Mouse (Mus musculus) forebrain, postnatal 0 days (tissue): ENCODE data around the gene Zfp871. TPM values are rescaled to one million over a fixed set of nuclear protein-coding genes. Genes with fewer than 3 reads are reported as not detected.
A peak's percentile ranks its signal among the peaks of the same experiment; 100 is the strongest.

ENCODE experiments used
- ATAC-seq: fragments of 200-750 bp; cut with Nextera tagmentation; 2 replicates; pipeline ENCODE4 v1.8.0; 2017; ENCODE audit warnings: mild to moderate bottlenecking, moderate library complexity
- DNase-seq: peaks from one replicate; pipeline ENCODE4 v3.0.0-alpha.2; 2015
- H3K27ac ChIP-seq: fragments of 300-500 bp; sonication (generic); 2 replicates; pipeline ENCODE4 v1.5.1; 2014; ENCODE audit warnings: low read depth, mild to moderate bottlenecking, antibody characterized with exemption, low read length, moderate library complexity, mixed read lengths
- H3K27me3 ChIP-seq: fragments of 300-500 bp; sonication (generic); 2 replicates; pipeline ENCODE4 v1.6.1; 2014; ENCODE audit warnings: mild to moderate bottlenecking, low read length, mixed read lengths; ENCODE audit not compliant: insufficient read depth
- H3K36me3 ChIP-seq: fragments of 300-500 bp; sonication (generic); 2 replicates; pipeline ENCODE4 v1.6.1; 2014; ENCODE audit warnings: mild to moderate bottlenecking, moderate library complexity; ENCODE audit not compliant: insufficient read depth
- H3K4me1 ChIP-seq: fragments of 300-500 bp; sonication (generic); 2 replicates; pipeline ENCODE4 v1.6.1; 2014; ENCODE audit warnings: antibody characterized with exemption; ENCODE audit not compliant: insufficient read depth
- H3K4me2 ChIP-seq: fragments of 300-500 bp; sonication (generic); 2 replicates; pipeline ENCODE4 v1.6.1; 2014; ENCODE audit warnings: low read depth, mild to moderate bottlenecking, moderate library complexity
- H3K4me3 ChIP-seq: fragments of 300-500 bp; sonication (generic); 2 replicates; pipeline ENCODE4 v1.5.1; 2014; ENCODE audit warnings: low read depth, low read length, mixed read lengths
- H3K9ac ChIP-seq: fragments of 300-500 bp; sonication (generic); 2 replicates; pipeline ENCODE4 v1.6.1; 2014; ENCODE audit warnings: mild to moderate bottlenecking
- H3K9me3 ChIP-seq: fragments of 300-500 bp; sonication (generic); 2 replicates; pipeline ENCODE4 v1.6.1; 2016; ENCODE audit warnings: low read length
- CTCF ChIP-seq: sonication (generic); IDR thresholded peaks from 2 replicates; pipeline ENCODE4 v1.5.1; 2016; ENCODE audit warnings: antibody characterized with exemption, control low read depth, low read depth
- WGBS: fragments of 180-500 bp; shearing (Covaris S2); extraction: QIAGEN DNeasy Blood & Tissue Kit; methylation state at CpG from one replicate; pipeline ENCODE4 v1.1.7; 2014; 5-methylcytosine and 5-hydroxymethylcytosine counted together
- polyA plus RNA-seq: library from polyadenylated mRNA; unstranded; fragments of >200 nt; fragmentation: Nextera tagmentation; extraction: Ambion mirVana; gene quantifications from 2 replicates; pipeline ENCODE4 v1.2.1, GENCODE M21; 2015
- total RNA-seq: library from RNA; depleted of rRNA; stranded (reverse); fragments of >200 nt; gene quantifications from 2 replicates; pipeline ENCODE4 v1.2.3, GENCODE M21; 2014

Gene Zfp871
- total and polyA plus RNA-seq, 2 experiments from 2014 or later, result 40.2 to 51.2 TPM

- Histone ChIP-seq H3K27me3 (no peaks in the 10 kb centered on the region), H3K9me3 (no peaks in the 10 kb centered on the region), H3K27ac (peak within 1 kb of the TSS; percentile 87), H3K4me2 (peak within 1 kb of the TSS; percentile 82), H3K9ac (peak within 1 kb of the TSS; percentile 72), H3K36me3 (no peaks in the 10 kb centered on the region), H3K4me3 (peak within 1 kb of the TSS; percentile 51), H3K4me1 (peaks cover 3% of the 10 kb centered on the region; the same call in 1 of the 2 replicates)
- no peak for TF ChIP-seq CTCF
- DNase-seq, result peak; percentile 89
- 1% methylated on average over 17 of the region's 17 CpGs for WGBS
- peak; percentile 97 for ATAC-seq
These were observed 21.7 kb upstream of the Zfp871 start, which contains the start of gene Zfp811 for GRCm38 (mm10) chr17:32809544-32810374. Gene Zfp811, minus strand, starts transcription at chr17:32809931.

GRCm38 (mm10) chr17:32808921-32809320, 20.8 kb upstream of the Zfp871 start:
- DNase-seq (peak; percentile 61), ATAC-seq (no peak)
- 3% methylated on average over 8 of the region's 8 CpGs for WGBS
- no peaks in the 10 kb centered on the region for H3K27me3 ChIP-seq
- peak overlapping the region; percentile 51 for H3K4me3 ChIP-seq
- no peaks in the 10 kb centered on the region for H3K9me3 ChIP-seq
- peak overlapping the region; percentile 72 for H3K9ac ChIP-seq
- peak overlapping the region; percentile 87 for H3K27ac ChIP-seq
- H3K4me2 ChIP-seq, result peak overlapping the region; percentile 82
- H3K4me1 ChIP-seq, result peaks cover 3% of the 10 kb centered on the region; the same call in 1 of the 2 replicates
- H3K36me3 ChIP-seq, result no peaks in the 10 kb centered on the region
- no peak for TF ChIP-seq CTCF

DNA sequence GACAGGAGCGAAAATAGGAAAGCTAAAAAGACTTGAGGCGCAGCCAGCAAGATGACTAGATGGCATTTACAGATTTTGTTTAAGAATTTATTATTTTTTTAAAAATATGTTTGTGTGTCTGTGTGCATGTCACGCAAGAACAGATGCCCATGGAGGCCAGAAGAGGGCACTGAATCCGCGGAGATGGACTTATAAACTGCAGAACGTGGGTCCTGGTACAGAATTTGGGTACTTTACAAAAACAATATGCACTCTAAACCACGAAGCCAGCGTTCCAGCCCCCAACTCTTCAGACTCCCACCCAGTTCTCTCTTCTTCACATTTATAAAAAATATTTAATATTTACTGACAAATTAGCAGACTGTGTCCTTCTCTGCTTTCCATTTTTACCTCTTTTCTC, 1.2 kb upstream of the Zfp871 start:
- Histone ChIP-seq H3K4me3 (no peak overlapping the region), H3K27ac (no peak overlapping the region), H3K4me1 (peaks cover 20% of the 10 kb centered on the region), H3K4me2 (no peak overlapping the region), H3K36me3 (0 out of 2 replicates have a peak, but pooled peaks cover 1% of the 10 kb centered on the region), H3K9me3 (no peaks in the 10 kb centered on the region), H3K27me3 (no peaks in the 10 kb centered on the region), H3K9ac (no peak overlapping the region)
- DNase-seq, result no peak
- TF ChIP-seq CTCF, result no peak
- 77% methylated on average over 8 of the region's 8 CpGs for WGBS
- no peak for ATAC-seq

DNA sequence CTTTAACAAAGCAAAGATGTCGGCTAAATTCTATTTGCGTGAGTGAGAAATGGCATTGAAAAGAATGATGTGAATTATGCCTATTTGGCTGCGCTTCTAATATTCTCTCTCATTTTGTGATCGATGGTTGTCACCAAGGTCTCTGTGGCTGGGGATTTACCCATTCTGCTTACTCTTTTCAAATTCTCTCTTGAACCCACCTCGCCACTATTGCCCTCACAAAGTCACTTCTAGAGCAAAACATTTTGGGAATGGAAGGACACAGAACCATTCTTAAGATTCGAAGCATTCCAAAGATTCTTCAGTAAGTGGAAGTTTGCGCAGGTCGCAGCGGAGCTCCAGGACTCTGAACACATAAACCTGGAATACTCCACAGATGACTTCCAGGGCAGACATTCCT, 489 bp upstream of the Zfp871 start:
- ATAC-seq (no peak), DNase-seq (no peak)
- 12% methylated on average over 9 of the region's 9 CpGs for WGBS
- no peak overlapping the region for H3K27ac ChIP-seq
- H3K4me1 ChIP-seq, result peaks cover 20% of the 10 kb centered on the region
- no peaks in the 10 kb centered on the region for H3K9me3 ChIP-seq
- 0 out of 2 replicates have a peak, but pooled peaks cover 8% of the 10 kb centered on the region for H3K36me3 ChIP-seq
- peak overlapping the region; percentile 61 for H3K4me2 ChIP-seq
- H3K27me3 ChIP-seq, result no peaks in the 10 kb centered on the region
- H3K9ac ChIP-seq, result peak overlapping the region; percentile 97; the same call in 1 of the 2 replicates
- peak overlapping the region; percentile 78 for H3K4me3 ChIP-seq
- no peak for TF ChIP-seq CTCF

GRCm38 (mm10) chr17:32787436-32788093, 522 bp downstream of the Zfp871 start:
- Histone ChIP-seq H3K36me3 (0 out of 2 replicates have a peak, but pooled peaks cover 10% of the 10 kb centered on the region), H3K4me2 (peak overlapping the region; percentile 61), H3K4me1 (peaks cover 20% of the 10 kb centered on the region), H3K27ac (peak overlapping the region; percentile 95), H3K4me3 (peak overlapping the region; percentile 78), H3K9ac (peak overlapping the region; percentile 97), H3K27me3 (no peaks in the 10 kb centered on the region), H3K9me3 (no peaks in the 10 kb centered on the region)
- no peak for DNase-seq
- WGBS, result 2% methylated on average over 31 of the region's 31 CpGs
- ATAC-seq, result peak; percentile 83
- no peak for TF ChIP-seq CTCF

DNA sequence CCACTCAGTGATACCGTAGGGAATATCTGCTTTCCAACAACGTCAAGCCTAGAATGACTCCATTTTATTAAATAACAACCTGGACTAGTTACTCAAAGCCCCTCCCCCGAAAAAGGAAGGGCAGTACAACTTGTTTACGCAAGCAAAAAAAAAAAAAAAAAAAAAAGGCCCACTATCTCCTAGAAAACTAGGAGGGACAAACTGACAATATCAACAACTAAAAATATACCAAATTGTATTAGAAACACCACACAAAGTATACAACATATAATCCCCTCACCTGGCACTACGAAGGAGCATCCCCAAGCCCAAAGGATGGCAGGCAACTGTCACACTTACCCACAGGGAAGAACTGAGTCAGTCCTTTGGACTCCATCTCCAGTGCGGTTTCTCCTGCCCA, 1.1 kb downstream of the Zfp871 start:
- Histone ChIP-seq H3K4me3 (peak overlapping the region; percentile 78), H3K27me3 (no peaks in the 10 kb centered on the region), H3K9ac (peak overlapping the region; percentile 97; the same call in 1 of the 2 replicates), H3K9me3 (no peaks in the 10 kb centered on the region), H3K36me3 (0 out of 2 replicates have a peak, but pooled peaks cover 10% of the 10 kb centered on the region), H3K4me1 (peaks cover 20% of the 10 kb centered on the region), H3K27ac (no peak overlapping the region), H3K4me2 (peak overlapping the region; percentile 61)
- DNase-seq (no peak), ATAC-seq (no peak)
- 71% methylated on average over 6 of the region's 6 CpGs for WGBS
- no peak for TF ChIP-seq CTCF
